Mouse (Mus musculus) right cerebral cortex, adult 2 months (tissue): Measurements from ENCODE around the gene Chat.
"Not testable (repeated sequence)": the region's sequence is repeated elsewhere in the genome, so short reads cannot be mapped to it uniquely, and the experiment has no call there.

Experiments
- DNase-seq, 2 experiments: peaks; one replicate each; pipeline ENCODE4 v3.0.0; 2021 to 2022; ENCODE audit warnings: low spot score in 2 of 2

Gene Chat

DNA sequence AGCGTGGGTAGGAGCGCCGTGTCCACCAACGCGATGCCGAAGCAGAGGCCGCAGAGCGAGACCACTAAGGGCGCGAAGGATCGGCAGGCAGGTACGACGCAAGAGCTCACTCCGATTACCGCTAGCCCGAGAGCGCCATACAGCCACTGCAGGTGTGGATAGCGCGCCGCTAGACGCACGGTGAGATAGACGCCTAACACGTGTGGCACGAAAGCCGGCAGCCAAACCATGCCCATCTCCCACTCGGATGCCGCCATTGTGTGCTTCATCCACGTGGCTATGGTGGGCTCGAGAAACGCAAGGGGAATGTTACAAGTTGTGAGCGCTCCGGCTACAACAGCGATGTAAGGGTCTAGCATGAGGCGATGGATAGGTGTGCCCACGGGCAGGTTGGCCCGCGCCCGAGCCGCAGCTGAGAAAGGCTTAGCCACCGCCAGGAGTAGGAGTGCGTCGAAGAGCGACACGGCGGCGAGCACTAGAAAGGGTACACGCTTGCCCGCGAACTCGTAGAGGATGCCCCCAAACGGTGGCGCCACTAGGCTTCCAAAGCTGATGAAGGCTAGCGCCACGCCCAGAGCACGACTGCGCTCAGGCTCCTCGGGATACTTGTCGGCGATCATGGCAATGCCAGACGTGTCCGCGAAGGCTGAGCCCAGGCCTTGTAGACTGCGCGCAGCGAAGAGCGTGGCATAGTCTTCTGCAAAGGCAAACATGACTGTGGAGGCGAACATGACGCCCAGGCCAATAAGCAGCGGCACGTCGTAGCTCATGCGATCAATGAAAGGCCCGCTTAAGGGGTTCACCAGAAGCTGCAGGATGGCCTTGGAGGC is 2.4 kb downstream of the Chat start:
- DNase-seq: no peak

DNA sequence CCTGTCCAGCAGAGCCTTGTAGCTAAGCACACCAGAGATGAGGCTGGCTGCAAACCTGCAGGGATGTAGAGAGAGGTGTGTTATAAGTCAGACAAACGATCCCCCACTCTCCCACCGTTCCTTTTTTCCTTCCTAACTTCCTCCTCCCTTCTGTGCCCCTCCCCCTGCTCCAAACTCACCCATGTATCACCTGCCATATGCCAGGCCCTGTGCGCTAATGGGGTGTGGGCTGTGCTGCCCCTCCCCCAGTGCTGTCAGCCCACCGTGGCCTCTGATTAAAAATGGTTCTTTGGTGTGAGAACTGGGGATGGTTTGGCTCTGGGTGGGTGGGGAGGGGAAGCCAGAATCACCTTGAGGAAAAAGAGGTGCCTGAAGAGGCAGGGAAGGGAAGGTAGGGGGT is 13.2 kb downstream of the Chat start:
- no peak for DNase-seq

GRCm38 (mm10) chr14:32446989-32447388 is 18.8 kb downstream of the Chat start:
- DNase-seq: no peak

DNA sequence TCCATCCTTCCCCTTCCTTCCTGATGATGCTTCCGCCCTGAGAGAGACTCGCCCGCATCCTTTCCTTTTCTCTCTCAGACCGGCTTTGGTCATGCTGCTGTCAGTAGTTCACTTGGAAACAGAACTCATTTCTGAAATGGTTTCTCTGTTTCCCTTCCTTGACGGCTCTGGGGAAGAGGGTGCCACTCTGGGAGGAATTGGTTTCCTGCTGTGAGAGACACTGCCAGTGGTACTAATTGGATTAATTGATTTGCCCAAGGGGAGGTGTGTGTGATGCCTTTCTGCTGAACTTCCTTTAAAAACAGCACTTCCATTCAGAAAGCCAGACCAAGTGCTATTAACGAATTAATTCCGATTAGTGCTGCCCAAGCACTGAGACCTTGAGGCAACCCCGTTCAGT is 22.3 kb downstream of the Chat start:
- no peak for DNase-seq

DNA sequence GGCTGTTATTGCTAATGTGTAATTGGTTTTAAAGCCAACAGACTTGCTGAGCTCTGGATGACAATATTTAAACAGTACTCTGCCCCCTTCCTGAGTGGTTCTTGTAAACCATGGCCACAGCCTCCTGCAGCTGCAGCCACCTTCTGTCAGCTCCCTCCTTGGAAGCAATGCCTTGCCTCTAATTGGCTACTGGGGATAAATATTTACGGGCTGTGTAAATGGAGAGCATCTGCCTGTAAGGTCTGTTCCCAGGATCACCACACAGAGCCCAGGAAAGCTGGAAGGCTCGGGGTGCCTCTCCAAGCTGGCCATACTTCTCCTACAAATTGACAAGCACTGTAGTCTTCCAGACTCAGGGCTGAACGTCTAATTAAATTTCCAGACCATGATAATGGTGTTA is 26.0 kb downstream of the Chat start:
- no peak for DNase-seq

- DNase-seq: no peak
Observed at GRCm38 (mm10) chr14:32439316-32439715, 26.5 kb downstream of the Chat start.

GRCm38 (mm10) chr14:32437352-32437793 is 28.4 kb downstream of the Chat start:
- no peak for DNase-seq

DNA sequence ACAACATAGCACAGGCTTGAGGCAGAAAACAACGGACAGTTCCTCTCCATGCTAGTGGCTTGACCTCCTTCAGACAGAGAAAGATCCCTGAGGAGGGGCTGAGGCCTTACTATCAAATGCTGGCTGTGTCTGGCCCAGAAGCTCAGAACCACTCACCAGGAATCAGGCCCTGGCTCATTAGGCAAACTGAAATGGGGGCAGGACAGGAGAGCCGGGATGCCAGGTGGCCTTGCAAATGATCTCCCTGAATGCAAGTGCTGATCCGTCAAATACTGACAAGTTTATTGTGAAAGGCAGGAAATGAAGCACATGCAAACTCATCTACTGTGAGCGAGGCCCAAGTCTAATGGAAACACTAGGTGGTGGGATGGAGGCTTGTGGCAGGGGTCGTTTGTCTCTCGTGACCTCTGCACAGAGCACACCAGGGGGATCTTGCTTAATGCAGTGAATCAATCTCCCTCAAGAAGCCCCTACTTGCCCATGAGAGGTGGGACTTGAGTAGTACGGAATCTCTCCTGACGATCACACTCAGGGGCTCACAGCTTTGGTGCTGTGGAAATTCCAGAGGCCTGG is 36.7 kb downstream of the Chat start:
- DNase-seq: no peak

GRCm38 (mm10) chr14:32423946-32424345 is 41.8 kb downstream of the Chat start:
- no peak for DNase-seq

GRCm38 (mm10) chr14:32418747-32419146 is 47.0 kb downstream of the Chat start:
- no peak for DNase-seq

DNA sequence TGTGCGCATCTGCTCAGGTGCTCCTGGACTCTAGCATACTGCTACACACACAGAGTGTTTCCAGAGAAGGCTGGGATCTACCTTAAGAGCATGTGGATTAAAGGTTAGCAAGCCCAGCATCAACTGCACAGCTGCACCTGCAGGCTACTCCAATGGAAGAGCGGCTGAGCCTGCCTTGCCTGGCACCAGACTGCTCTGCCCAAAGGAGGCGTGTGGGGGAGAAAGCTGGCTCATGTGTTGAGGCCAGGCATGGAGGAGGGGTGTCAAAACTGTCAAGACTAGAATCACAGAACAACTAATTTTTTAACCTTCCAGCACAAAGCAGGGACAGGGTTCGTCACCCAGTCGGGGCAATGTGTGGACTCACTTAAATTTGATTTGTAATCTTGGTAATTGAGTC is 53.7 kb downstream of the Chat start:
- DNase-seq: peak; percentile 6 to 16

GRCm38 (mm10) chr14:32410084-32410483 is 55.7 kb downstream of the Chat start:
- DNase-seq: no peak

DNA sequence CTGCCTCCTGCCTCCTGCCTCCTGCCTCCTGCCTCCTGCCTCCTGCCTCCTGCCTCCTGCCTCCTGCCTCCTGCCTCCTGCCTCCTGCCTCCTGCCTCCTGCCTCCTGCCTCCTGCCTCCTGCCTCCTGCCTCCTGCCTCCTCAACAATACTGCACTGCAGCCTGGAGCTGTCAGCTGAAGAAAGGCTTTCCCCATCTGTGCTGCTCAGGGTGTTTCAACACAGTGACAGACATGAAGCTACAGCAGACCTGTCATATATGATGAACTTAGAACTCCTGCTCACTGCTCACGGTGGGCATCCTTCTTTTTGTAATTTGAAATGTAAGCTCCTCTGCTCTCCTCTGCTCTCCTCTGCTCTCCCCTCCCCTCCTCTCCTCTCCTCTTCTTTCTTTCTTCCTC is 60.4 kb downstream of the Chat start:
- not testable (repeated sequence) for DNase-seq

DNA sequence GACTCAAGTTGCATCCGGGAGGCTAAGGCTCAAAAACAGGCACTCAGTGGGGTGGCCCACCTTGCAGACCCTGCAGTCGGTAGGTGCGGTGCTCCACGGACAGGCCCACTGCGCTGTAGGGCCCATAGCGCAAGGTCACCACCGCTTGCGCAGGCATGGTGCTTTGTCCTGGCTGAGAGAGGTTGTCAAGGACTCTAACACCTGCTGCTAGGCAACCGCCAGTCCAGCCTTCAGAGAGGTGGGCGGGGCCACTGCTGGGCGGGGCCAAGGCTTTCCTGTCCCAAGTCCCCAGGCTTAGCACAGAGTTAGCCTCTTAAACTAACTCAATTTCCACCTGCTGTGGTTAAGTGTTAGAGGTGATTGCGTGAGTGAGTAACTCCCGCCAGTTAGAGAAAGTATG is 77.6 kb downstream of the Chat start, which contains the start of gene 1700024G13Rik:
Gene 1700024G13Rik, minus strand, starts transcription at position 196 of the 400 bp plus-strand sequence.
- no peak for DNase-seq

- no peak for DNase-seq
Observed at GRCm38 (mm10) chr14:32381619-32382018, 84.2 kb downstream of the Chat start.

DNA sequence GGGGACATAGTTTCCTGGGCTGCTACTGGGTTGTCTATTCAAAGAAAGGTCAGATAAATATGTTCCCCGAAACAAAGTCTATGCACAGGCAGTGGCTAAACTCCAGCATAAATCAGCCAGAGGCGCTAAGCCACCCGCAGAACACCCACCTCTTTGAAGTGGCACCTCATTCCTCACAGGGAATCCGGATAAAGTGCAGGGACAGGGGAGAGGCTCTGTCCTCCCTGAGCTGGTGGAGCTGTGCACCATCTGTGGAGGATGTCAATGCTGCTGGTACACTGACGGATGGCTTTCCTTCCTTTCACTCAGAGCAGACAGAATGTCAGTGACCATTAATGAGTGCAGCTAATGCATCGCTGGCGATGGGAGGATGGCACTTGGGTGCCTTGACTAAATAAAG is 84.7 kb downstream of the Chat start:
- peak in 1 of 2 experiments; percentile 4 for DNase-seq

DNA sequence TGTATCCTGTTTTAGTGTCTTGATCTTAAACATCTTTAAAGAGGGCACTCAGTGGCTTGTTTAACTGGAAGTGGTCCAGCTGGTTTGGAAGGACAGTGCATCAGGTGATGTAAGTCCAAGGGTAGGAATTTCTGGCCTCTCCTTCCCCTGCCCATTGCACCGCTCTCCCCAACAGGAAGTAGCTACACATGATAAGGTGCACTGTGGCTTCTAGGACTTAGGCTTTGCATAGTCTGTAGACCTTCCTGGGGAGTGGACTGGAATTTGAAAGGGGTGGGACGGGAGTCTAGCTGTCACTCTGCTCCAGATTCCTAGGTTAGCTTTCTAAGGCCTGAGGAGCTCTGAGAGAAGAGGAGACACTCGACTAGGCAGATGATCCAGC is 85.7 kb downstream of the Chat start:
- DNase-seq: no peak

DNA sequence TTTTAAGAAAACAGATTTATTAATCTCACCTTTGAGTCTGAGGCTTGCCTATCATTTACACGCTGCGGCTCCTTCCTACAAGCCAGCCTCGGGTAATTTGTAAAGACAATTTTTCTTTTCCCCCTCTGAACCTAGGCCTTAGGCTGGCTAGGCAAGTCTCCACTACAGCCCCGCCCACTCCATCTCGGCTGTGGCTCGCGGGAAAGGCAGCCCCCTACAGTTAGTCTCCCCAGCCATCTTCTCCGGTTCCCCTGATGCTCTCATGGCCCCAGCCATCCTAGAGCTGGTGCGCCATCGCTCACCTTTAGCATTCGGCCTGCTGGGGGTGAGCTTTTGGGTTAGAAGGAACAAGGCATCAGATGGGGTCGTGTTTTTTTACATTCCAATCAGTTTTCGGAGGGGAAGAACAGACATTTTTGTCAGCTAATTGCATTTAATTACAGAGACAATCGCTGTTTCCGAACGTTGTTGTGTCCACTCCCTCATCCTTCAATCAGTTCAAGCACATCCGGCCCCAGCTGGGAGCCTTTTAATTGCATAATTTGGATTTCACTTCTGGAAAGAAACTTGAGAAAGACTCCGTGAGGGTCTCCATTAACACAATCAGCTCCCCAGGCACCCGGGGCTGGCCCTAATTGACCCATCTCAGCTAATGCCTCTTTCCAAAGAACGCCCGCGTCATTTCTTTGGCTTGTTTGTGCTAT is 86.2 kb downstream of the Chat start:
- DNase-seq: no peak

DNA sequence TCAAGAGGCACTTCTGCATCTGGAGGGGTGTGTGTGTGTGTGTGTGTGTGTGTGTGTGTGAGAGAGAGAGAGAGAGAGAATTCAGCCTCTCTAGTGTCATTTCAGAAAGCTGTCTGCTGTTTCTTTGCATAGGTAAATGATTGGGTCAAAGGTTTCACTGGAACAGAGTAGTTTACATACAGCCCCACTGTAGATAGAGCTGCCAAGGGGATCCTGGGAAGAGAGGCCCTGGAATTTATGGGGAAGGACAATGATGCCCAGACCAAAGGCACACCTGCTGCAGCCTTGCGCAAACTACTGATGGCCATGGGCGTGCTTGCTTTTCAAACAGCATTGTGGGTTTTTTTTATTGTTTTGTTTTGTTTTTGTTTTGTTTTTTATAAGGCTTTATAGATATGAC is 93.3 kb downstream of the Chat start:
- DNase-seq: no peak

GRCm38 (mm10) chr14:32369756-32370155 is 96.0 kb downstream of the Chat start:
- DNase-seq: no peak

DNA sequence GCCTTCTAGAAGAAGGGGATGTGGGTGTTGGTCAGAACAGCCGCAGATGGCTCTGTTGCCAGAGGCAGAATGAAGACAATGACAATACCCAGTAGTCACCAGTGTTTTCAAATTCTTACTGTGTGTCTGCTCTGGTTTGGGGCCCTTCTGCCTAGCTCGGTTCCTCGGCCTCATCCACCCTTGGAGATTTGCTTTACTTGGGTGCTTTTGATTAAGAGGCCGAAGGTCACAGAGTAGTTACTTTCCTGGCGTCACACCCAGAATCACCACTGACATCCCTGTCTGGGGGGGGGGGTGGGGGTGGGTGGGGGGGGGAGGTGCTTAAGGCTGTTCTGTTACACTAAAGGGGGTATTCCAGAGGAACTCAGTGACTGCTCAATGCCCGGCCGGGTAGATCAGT is 101.4 kb downstream of the Chat start:
- no peak for DNase-seq
